Comparison of ENCODE assay signal across 13 mouse cellular contexts in genomic region chr11:115830550-115831325, GRCm38 (mm10). TPM values are rescaled to one million over a fixed set of nuclear protein-coding genes. Genes with fewer than 3 reads are reported as not detected.
DNase-seq lines count a peak whose midpoint lies in the region; ATAC-seq and TF ChIP-seq lines count a peak whose summit lies in the region.
"Had no signal": no experiment of that assay in that cellular context is flagged by ENCODE, and none has a peak within 500 bp of the region (broad histone marks: within the 10 kb centered on the region; RNA-seq: fewer than 3 reads in every experiment).

No protein-coding gene starts in this region.

- H3K27me3 ChIP-seq in heart, embryonic 10.5 days (ENCODE audit: insufficient read depth, poor library complexity, severe bottlenecking), result no peaks in the 10 kb centered on the region
- no peaks in the 10 kb centered on the region for H3K27me3 ChIP-seq in E14TG2a.4 (ENCODE audit: insufficient read depth, low read length)
- H3K27me3 ChIP-seq in intestine, embryonic 16.5 days (replicated peaks; ENCODE audit: control insufficient read depth, insufficient read depth, low read length), result no peaks in the 10 kb centered on the region
- H3K27me3 ChIP-seq in limb, embryonic 12.5 days, result peaks cover 29% of the 10 kb centered on the region

- H3K9me3 ChIP-seq in heart, embryonic 10.5 days, result no peaks in the 10 kb centered on the region
- H3K9me3 ChIP-seq in E14TG2a.4 (ENCODE audit: low read length), result no peaks in the 10 kb centered on the region
- H3K9me3 ChIP-seq in intestine, embryonic 16.5 days (ENCODE audit: control insufficient read depth, low read length), result no peaks in the 10 kb centered on the region
- H3K9me3 ChIP-seq in limb, embryonic 12.5 days, result no peaks in the 10 kb centered on the region

- peaks cover 94% of the 10 kb centered on the region for H3K4me1 ChIP-seq in heart, embryonic 10.5 days
- peaks cover 100% of the 10 kb centered on the region for H3K4me1 ChIP-seq in E14TG2a.4 (replicated peaks; ENCODE audit: low read depth, low read length)
- H3K4me1 ChIP-seq in intestine, embryonic 16.5 days (ENCODE audit: control insufficient read depth, insufficient read depth, low read length), result peaks cover 79% of the 10 kb centered on the region
- peaks cover 60% of the 10 kb centered on the region for H3K4me1 ChIP-seq in limb, embryonic 12.5 days (replicated peaks)

- WGBS in heart, embryonic 10.5 days, result 11% methylated on average over 25 of the region's 25 CpGs
- 31% methylated on average over 25 of the region's 25 CpGs for WGBS in intestine, embryonic 16.5 days
- 18% methylated on average over 25 of the region's 25 CpGs for WGBS in limb, embryonic 12.5 days

- no peak for TF ChIP-seq CTCF in E14TG2a.4 (conservative IDR thresholded peaks at IDR 0.05; ENCODE audit: low read length)

- peak overlapping the region; percentile 45 for H3K4me3 ChIP-seq in heart, embryonic 10.5 days
- peak overlapping the region; percentile 74 for H3K4me3 ChIP-seq in E14TG2a.4 (replicated peaks; ENCODE audit: low read length)
- H3K4me3 ChIP-seq in intestine, embryonic 16.5 days (ENCODE audit: low read length), result peak overlapping the region; percentile 13
- no peak overlapping the region for H3K4me3 ChIP-seq in limb, embryonic 12.5 days (replicated peaks)

- no peak for DNase-seq in heart, embryonic 10.5 days (ENCODE audit: low spot score)
- no peak for DNase-seq in heart, postnatal 36 days
- DNase-seq in adrenal gland, adult 8-10 months, result no peak
- no peak for DNase-seq in left cerebral cortex, adult 8-10 months (ENCODE audit: low spot score in 2 of 2)
- DNase-seq: adrenal gland, adult 2 months; cerebellum, adult 11-12 months; layer of hippocampus, adult 9-11 months had no signal

- ATAC-seq in intestine, embryonic 16.5 days, result no peak
- ATAC-seq in limb, embryonic 12.5 days (ENCODE audit: insufficient number of reproducible peaks, insufficient read depth, low FRiP score, low TSS enrichment, low read depth), result no peak
- no peak for ATAC-seq in megakaryocyte-erythroid progenitor cell, adult 5-6 weeks (replicated peaks; ENCODE audit: low FRiP score, low TSS enrichment, poor library complexity, severe bottlenecking)

- peak overlapping the region; percentile 35 for H3K9ac ChIP-seq in intestine, embryonic 16.5 days (ENCODE audit: low read depth, low read length)
- H3K9ac ChIP-seq in limb, embryonic 12.5 days (replicated peaks), result no peak overlapping the region; the same call in 1 of the 2 replicates

- peak overlapping the region; percentile 32 for H3K4me2 ChIP-seq in intestine, embryonic 16.5 days (ENCODE audit: low read depth, low read length)
- peak overlapping the region; percentile 4; the same call in 1 of the 2 replicates for H3K4me2 ChIP-seq in limb, embryonic 12.5 days
- H3K4me2 ChIP-seq: midbrain, embryonic 11.5 days had no signal

- intact Hi-C loops in heart, postnatal 36 days (cut with DNase I), result no loop called here

- H3K36me3 ChIP-seq in heart, embryonic 10.5 days, result no peaks in the 10 kb centered on the region
- peaks cover 26% of the 10 kb centered on the region for H3K36me3 ChIP-seq in E14TG2a.4 (ENCODE audit: insufficient read depth, low read length)
- no peaks in the 10 kb centered on the region for H3K36me3 ChIP-seq in intestine, embryonic 16.5 days (ENCODE audit: control insufficient read depth, insufficient read depth, low read length)
- no peaks in the 10 kb centered on the region for H3K36me3 ChIP-seq in limb, embryonic 12.5 days

- H3K27ac ChIP-seq in heart, embryonic 10.5 days, result peak overlapping the region; percentile 93
- H3K27ac ChIP-seq in intestine, embryonic 16.5 days (ENCODE audit: low read length), result 0 out of 2 replicates have a peak overlapping the region, but pooled peaks have one; percentile 27
- no peak overlapping the region for H3K27ac ChIP-seq in limb, embryonic 12.5 days

RNA-seq across cellular contexts. Expression of gene Llgl2, which starts 6.9 kb away (rescaled TPM):
- 35.0 and 40.8 TPM in 2 replicates for polyA plus RNA-seq in heart, embryonic 10.5 days (2016; fragmentation: Nextera tagmentation; extraction: Ambion mirVana)
- 10 to 100 TPM; 18.7 to 21.2 TPM for total RNA-seq in heart, postnatal 36 days (2021)
- polyA plus RNA-seq in intestine, embryonic 16.5 days (2015; fragmentation: Nextera tagmentation; extraction: Ambion mirVana), result 102 and 107 TPM in 2 replicates
- polyA plus RNA-seq in limb, embryonic 12.5 days (2016; fragmentation: Nextera tagmentation; extraction: Ambion mirVana), result 5.2 and 6.3 TPM in 2 replicates
- total RNA-seq in megakaryocyte-erythroid progenitor cell, adult 5-6 weeks (2014; fragmentation: Nextera tagmentation), result 8.9 and 12.7 TPM in 2 replicates
- total RNA-seq in megakaryocyte-erythroid progenitor cell, adult 5-6 weeks (2017), result 4.0 and 8.0 TPM in 2 replicates
- 10 to 100 TPM; 10.5 to 13.4 (median 11.5) TPM for total RNA-seq in adrenal gland, adult 8-10 months (2022)
- total RNA-seq in left cerebral cortex, adult 8-10 months (2022), result 1 to 10 TPM; 2.5 to 5.2 (median 4.6) TPM

RNA-seq across cellular contexts. Expression of gene Tsen54, which starts 16.2 kb away (rescaled TPM):
- 39.1 and 41.7 TPM in 2 replicates for polyA plus RNA-seq in heart, embryonic 10.5 days (2016; fragmentation: Nextera tagmentation; extraction: Ambion mirVana)
- 1 to 10 TPM; 8.7 to 9.7 TPM for total RNA-seq in heart, postnatal 36 days (2021)
- polyA plus RNA-seq in intestine, embryonic 16.5 days (2015; fragmentation: Nextera tagmentation; extraction: Ambion mirVana), result 34.2 and 37.7 TPM in 2 replicates
- 33.2 and 36.1 TPM in 2 replicates for polyA plus RNA-seq in limb, embryonic 12.5 days (2016; fragmentation: Nextera tagmentation; extraction: Ambion mirVana)
- 20.4 and 32.6 TPM in 2 replicates for total RNA-seq in megakaryocyte-erythroid progenitor cell, adult 5-6 weeks (2014; fragmentation: Nextera tagmentation)
- 16.8 and 17.1 TPM in 2 replicates for total RNA-seq in megakaryocyte-erythroid progenitor cell, adult 5-6 weeks (2017)
- 10 to 100 TPM; 20.0 to 32.2 (median 25.4) TPM for total RNA-seq in adrenal gland, adult 8-10 months (2022)
- 10 to 100 TPM; 12.4 to 17.1 (median 14.5) TPM for total RNA-seq in left cerebral cortex, adult 8-10 months (2022)

RNA-seq across cellular contexts. Expression of gene Caskin2, which starts 17.3 kb away (rescaled TPM):
- 18.7 and 21.4 TPM in 2 replicates for polyA plus RNA-seq in heart, embryonic 10.5 days (2016; fragmentation: Nextera tagmentation; extraction: Ambion mirVana)
- 10 to 100 TPM; 48.6 to 50.6 TPM for total RNA-seq in heart, postnatal 36 days (2021)
- 11.2 and 11.7 TPM in 2 replicates for polyA plus RNA-seq in intestine, embryonic 16.5 days (2015; fragmentation: Nextera tagmentation; extraction: Ambion mirVana)
- polyA plus RNA-seq in limb, embryonic 12.5 days (2016; fragmentation: Nextera tagmentation; extraction: Ambion mirVana), result 14.9 and 16.2 TPM in 2 replicates
- 9.5 and 9.8 TPM in 2 replicates for total RNA-seq in megakaryocyte-erythroid progenitor cell, adult 5-6 weeks (2014; fragmentation: Nextera tagmentation)
- 1.4 and 3.7 TPM in 2 replicates for total RNA-seq in megakaryocyte-erythroid progenitor cell, adult 5-6 weeks (2017)
- 10 to 100 TPM; 60.6 to 97.3 (median 78.2) TPM for total RNA-seq in adrenal gland, adult 8-10 months (2022)
- total RNA-seq in left cerebral cortex, adult 8-10 months (2022), result 10 to 100 TPM; 18.2 to 18.9 (median 18.4) TPM

RNA-seq across cellular contexts. Expression of gene Myo15b, which starts 27.5 kb away (rescaled TPM):
- polyA plus RNA-seq in heart, embryonic 10.5 days (2016; fragmentation: Nextera tagmentation; extraction: Ambion mirVana), result 0.23 and 0.31 TPM in 2 replicates
- under 1 TPM in 1 of 2 experiments, not detected in 1; 0.14 TPM for total RNA-seq in heart, postnatal 36 days (2021)
- polyA plus RNA-seq in intestine, embryonic 16.5 days (2015; fragmentation: Nextera tagmentation; extraction: Ambion mirVana), result 168 and 230 TPM in 2 replicates
- 0.20 TPM in 1 of 2 replicates, not detected in the other for polyA plus RNA-seq in limb, embryonic 12.5 days (2016; fragmentation: Nextera tagmentation; extraction: Ambion mirVana)
- 0.11 TPM in 1 of 2 replicates, not detected in the other for total RNA-seq in megakaryocyte-erythroid progenitor cell, adult 5-6 weeks (2014; fragmentation: Nextera tagmentation)
- total RNA-seq in megakaryocyte-erythroid progenitor cell, adult 5-6 weeks (2017), result 0.69 TPM in 1 of 2 replicates, not detected in the other
- total RNA-seq in adrenal gland, adult 8-10 months (2022), result 1 to 10 TPM in 1 of 4 experiments, under 1 TPM in 2, not detected in 1; 0.09 to 1.1 (median 0.32) TPM
- under 1 TPM; 0.07 to 0.89 (median 0.57) TPM for total RNA-seq in left cerebral cortex, adult 8-10 months (2022)
- polyA plus RNA-seq: C2C12; midbrain, embryonic 11.5 days had no signal
